Mouse (Mus musculus): Measurements from ENCODE around the gene Myrip. TPM values are rescaled to one million over a fixed set of nuclear protein-coding genes. Genes with fewer than 3 reads are reported as not detected.

Gene Myrip
- polyA plus RNA-seq, 1 experiment from 2014 or later, result 2.2 TPM

DNA sequence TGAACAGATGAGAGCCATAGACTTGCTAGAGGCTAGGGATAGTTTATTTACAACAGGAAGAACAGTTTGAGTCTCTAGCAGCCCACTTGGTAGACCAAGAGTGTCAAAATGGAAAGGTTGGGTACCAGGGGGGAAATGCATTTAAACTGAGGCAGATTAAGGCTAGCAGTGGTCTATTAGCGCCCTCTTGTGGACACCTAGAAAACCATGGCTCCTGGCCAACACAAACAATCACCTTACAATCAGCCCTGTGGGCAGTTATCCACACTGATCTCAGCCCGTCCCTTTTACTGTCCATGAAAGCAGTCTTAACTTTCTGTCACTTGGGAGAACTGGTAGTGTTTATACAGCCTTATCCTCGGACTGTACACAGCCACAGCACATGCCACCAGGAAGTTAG, 195.4 kb downstream of the Myrip start:
- DNase-seq (ENCODE audit: low spot score) (peak; percentile 84), ATAC-seq (replicated peaks; ENCODE audit: low FRiP score, low TSS enrichment, low read depth) (peak; percentile 26; the same call in 1 of the 2 replicates)
- no peak overlapping the region for H3K27ac ChIP-seq (ENCODE audit: low read depth)
- H3K4me3 ChIP-seq (ENCODE audit: low read depth, low read length), result no peak overlapping the region
- no peak overlapping the region for H3K9ac ChIP-seq (ENCODE audit: low read length)
- H3K36me3 ChIP-seq (ENCODE audit: control insufficient read depth, insufficient read depth, low read length), result peaks cover 28% of the 10 kb centered on the region
- H3K4me2 ChIP-seq (ENCODE audit: low read length), result no peak overlapping the region
- H3K4me1 ChIP-seq (replicated peaks; ENCODE audit: control insufficient read depth, insufficient read depth, low read length), result peaks cover 12% of the 10 kb centered on the region
- no peaks in the 10 kb centered on the region for H3K9me3 ChIP-seq (ENCODE audit: control insufficient read depth, low read length)
- WGBS, result 8% methylated on average over 3 of the region's 3 CpGs
- no peaks in the 10 kb centered on the region for H3K27me3 ChIP-seq (replicated peaks; ENCODE audit: control insufficient read depth, insufficient read depth, low read length)

- 85% methylated on average over 5 of the region's 5 CpGs for WGBS
- Histone ChIP-seq H3K4me3 (ENCODE audit: low read depth, low read length) (no peak overlapping the region), H3K4me2 (ENCODE audit: low read length) (no peak overlapping the region), H3K9me3 (ENCODE audit: control insufficient read depth, low read length) (no peaks in the 10 kb centered on the region), H3K4me1 (replicated peaks; ENCODE audit: control insufficient read depth, insufficient read depth, low read length) (peaks cover 10% of the 10 kb centered on the region), H3K27ac (ENCODE audit: low read depth) (no peak overlapping the region), H3K27me3 (replicated peaks; ENCODE audit: control insufficient read depth, insufficient read depth, low read length) (no peaks in the 10 kb centered on the region), H3K36me3 (ENCODE audit: control insufficient read depth, insufficient read depth, low read length) (peaks cover 28% of the 10 kb centered on the region), H3K9ac (ENCODE audit: low read length) (no peak overlapping the region)
- DNase-seq (ENCODE audit: low spot score) (no peak), ATAC-seq (replicated peaks; ENCODE audit: low FRiP score, low TSS enrichment, low read depth) (no peak)
Observed at GRCm38 (mm10) chr9:120497983-120498382, 196.7 kb downstream of the Myrip start.

DNA sequence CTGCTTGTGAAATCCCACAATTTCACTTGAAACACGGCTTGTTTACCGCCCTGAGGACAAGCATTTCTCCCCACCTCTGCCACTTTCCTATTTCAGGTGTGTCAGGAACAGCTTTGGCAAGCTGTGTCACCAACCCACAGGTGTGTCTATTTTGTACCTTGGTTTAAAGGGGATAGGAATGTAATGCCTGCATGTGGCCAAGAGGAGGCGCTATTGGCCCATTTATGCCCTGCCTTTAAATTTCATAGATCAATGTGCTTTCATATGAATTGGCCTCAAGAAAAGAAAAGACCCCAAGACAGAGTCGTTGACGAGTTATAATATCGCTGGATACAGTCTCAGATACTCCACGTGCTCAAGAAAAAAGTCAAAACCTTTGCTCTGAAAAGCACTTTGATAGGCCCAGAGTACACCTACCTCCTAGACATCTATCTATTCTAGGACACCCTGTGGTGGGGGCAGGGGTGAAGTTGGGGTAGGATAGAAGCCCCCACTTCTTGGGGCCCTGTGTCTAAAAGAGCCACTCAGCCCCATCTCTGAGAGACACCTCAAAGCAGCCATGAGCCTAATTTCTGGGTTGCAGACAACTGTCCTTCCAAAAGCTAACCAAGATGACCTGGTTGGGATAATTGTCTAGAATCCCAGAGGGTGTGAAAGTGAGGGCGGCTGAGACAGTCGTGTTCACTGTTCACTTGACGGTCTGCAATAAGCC, 200.0 kb downstream of the Myrip start:
- ATAC-seq (replicated peaks; ENCODE audit: low FRiP score, low TSS enrichment, low read depth), result no peak

DNA sequence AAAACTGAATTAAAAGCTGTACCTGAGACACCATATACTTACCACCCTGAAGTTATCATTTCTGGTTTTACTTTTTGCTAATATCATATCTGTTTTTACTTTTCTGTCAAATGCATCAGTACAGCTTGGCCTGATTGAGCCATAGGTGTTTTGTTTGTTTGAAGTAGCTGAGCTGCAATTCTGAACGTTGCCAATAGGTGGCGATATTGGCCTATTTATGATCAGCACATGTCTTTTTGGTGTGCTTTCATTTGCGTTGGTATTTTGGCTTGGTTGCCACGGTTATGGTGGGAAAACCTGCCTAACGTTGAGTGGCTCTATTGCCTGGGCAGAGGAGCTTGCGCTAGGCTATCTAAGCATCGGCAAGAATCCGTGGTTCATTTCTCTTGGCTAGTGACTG, 200.7 kb downstream of the Myrip start:
- Histone ChIP-seq H3K9me3 (ENCODE audit: control insufficient read depth, low read length) (peaks cover 6% of the 10 kb centered on the region; the same call in 1 of the 2 replicates), H3K9ac (ENCODE audit: low read length) (no peak overlapping the region), H3K27me3 (replicated peaks; ENCODE audit: control insufficient read depth, insufficient read depth, low read length) (no peaks in the 10 kb centered on the region), H3K27ac (ENCODE audit: low read depth) (no peak overlapping the region), H3K4me3 (ENCODE audit: low read depth, low read length) (no peak overlapping the region), H3K4me2 (ENCODE audit: low read length) (no peak overlapping the region), H3K36me3 (ENCODE audit: control insufficient read depth, insufficient read depth, low read length) (no peaks in the 10 kb centered on the region), H3K4me1 (replicated peaks; ENCODE audit: control insufficient read depth, insufficient read depth, low read length) (no peaks in the 10 kb centered on the region)
- 11% methylated on average over 8 of the region's 8 CpGs for WGBS
- peak; percentile 94 for DNase-seq (ENCODE audit: low spot score)
- ATAC-seq (replicated peaks; ENCODE audit: low FRiP score, low TSS enrichment, low read depth), result 0 out of 2 replicates have a peak, but pooled peaks have one; percentile 42

More for the DNA sequence above, 200.0 kb downstream of the Myrip start:
- DNase-seq (ENCODE audit: low spot score), result no peak
- H3K36me3 ChIP-seq (ENCODE audit: control insufficient read depth, insufficient read depth, low read length), result peaks cover 2% of the 10 kb centered on the region
- H3K27ac ChIP-seq (ENCODE audit: low read depth), result no peak overlapping the region
- H3K9ac ChIP-seq (ENCODE audit: low read length), result no peak overlapping the region
- WGBS, result 35% methylated on average over 10 of the region's 10 CpGs
- H3K4me3 ChIP-seq (ENCODE audit: low read depth, low read length), result no peak overlapping the region
- no peak overlapping the region for H3K4me2 ChIP-seq (ENCODE audit: low read length)
- H3K9me3 ChIP-seq (ENCODE audit: control insufficient read depth, low read length), result peaks cover under 1% of the 10 kb centered on the region; the same call in 1 of the 2 replicates
- no peaks in the 10 kb centered on the region for H3K4me1 ChIP-seq (replicated peaks; ENCODE audit: control insufficient read depth, insufficient read depth, low read length)
- no peaks in the 10 kb centered on the region for H3K27me3 ChIP-seq (replicated peaks; ENCODE audit: control insufficient read depth, insufficient read depth, low read length)

DNA sequence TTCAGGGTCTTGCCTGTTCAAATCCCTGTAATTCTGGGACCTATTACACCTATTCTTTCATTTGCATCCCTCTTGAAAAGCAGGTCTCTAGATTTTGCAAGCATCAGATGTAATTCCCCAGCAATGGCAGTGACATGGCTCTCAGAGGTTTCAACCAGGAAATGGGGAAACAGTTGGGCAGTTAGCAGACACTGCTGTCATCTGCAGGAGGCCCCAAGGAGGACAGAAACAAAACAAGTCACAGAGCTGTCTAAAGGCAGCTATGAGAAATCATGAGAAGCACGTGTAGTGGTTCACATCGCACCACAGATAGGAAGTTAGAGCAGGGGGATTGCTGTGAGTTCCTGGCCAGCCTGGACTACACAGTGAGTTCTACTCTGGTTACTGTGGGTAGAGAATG, 203.1 kb downstream of the Myrip start:
- H3K9ac ChIP-seq (ENCODE audit: low read length), result no peak overlapping the region
- H3K4me2 ChIP-seq (ENCODE audit: low read length), result no peak overlapping the region
- no peaks in the 10 kb centered on the region for H3K36me3 ChIP-seq (ENCODE audit: control insufficient read depth, insufficient read depth, low read length)
- WGBS, result 74% methylated on average over 2 of the region's 2 CpGs
- H3K4me3 ChIP-seq (ENCODE audit: low read depth, low read length), result no peak overlapping the region
- H3K27me3 ChIP-seq (replicated peaks; ENCODE audit: control insufficient read depth, insufficient read depth, low read length), result no peaks in the 10 kb centered on the region
- H3K27ac ChIP-seq (ENCODE audit: low read depth), result no peak overlapping the region
- no peak for DNase-seq (ENCODE audit: low spot score)
- H3K9me3 ChIP-seq (ENCODE audit: control insufficient read depth, low read length), result peaks cover 6% of the 10 kb centered on the region; the same call in 1 of the 2 replicates
- ATAC-seq (replicated peaks; ENCODE audit: low FRiP score, low TSS enrichment, low read depth), result no peak
- H3K4me1 ChIP-seq (replicated peaks; ENCODE audit: control insufficient read depth, insufficient read depth, low read length), result no peaks in the 10 kb centered on the region

- 82% methylated on average over 3 of the region's 3 CpGs for WGBS
- H3K27ac ChIP-seq (ENCODE audit: low read depth), result no peak overlapping the region
- no peak overlapping the region for H3K4me2 ChIP-seq (ENCODE audit: low read length)
- H3K4me1 ChIP-seq (replicated peaks; ENCODE audit: control insufficient read depth, insufficient read depth, low read length), result no peaks in the 10 kb centered on the region
- no peak overlapping the region for H3K4me3 ChIP-seq (ENCODE audit: low read depth, low read length)
- no peaks in the 10 kb centered on the region for H3K27me3 ChIP-seq (replicated peaks; ENCODE audit: control insufficient read depth, insufficient read depth, low read length)
- H3K36me3 ChIP-seq (ENCODE audit: control insufficient read depth, insufficient read depth, low read length), result no peaks in the 10 kb centered on the region
- H3K9ac ChIP-seq (ENCODE audit: low read length), result no peak overlapping the region
- ATAC-seq (replicated peaks; ENCODE audit: low FRiP score, low TSS enrichment, low read depth), result no peak
- peaks cover 2% of the 10 kb centered on the region; the same call in 1 of the 2 replicates for H3K9me3 ChIP-seq (ENCODE audit: control insufficient read depth, low read length)
- no peak for DNase-seq (ENCODE audit: low spot score)
Observed at GRCm38 (mm10) chr9:120511781-120512180, 210.5 kb downstream of the Myrip start.

DNA sequence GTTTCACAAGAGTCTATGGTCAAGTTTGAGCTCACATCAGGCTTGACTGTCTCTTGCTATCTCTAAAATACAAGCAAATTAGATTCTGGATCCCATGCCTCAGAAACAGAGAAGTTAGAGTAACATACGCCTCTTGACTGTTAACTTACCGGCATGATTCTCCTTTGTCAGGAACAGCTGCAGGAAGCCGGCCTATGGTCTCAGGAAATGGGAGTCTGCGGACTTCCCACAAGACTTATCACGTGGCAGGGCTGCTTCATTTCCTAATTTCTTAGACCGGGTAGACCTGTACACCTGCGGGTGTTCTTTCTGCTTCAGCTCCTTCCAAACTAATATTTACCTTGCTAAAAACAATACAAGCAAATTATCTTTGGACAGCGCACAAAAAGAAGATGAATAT, 215.4 kb downstream of the Myrip start:
- Histone ChIP-seq H3K4me2 (ENCODE audit: low read length) (no peak overlapping the region), H3K36me3 (ENCODE audit: control insufficient read depth, insufficient read depth, low read length) (no peaks in the 10 kb centered on the region), H3K27ac (ENCODE audit: low read depth) (no peak overlapping the region), H3K9ac (ENCODE audit: low read length) (no peak overlapping the region), H3K4me1 (replicated peaks; ENCODE audit: control insufficient read depth, insufficient read depth, low read length) (no peaks in the 10 kb centered on the region), H3K27me3 (replicated peaks; ENCODE audit: control insufficient read depth, insufficient read depth, low read length) (no peaks in the 10 kb centered on the region), H3K4me3 (ENCODE audit: low read depth, low read length) (no peak overlapping the region), H3K9me3 (ENCODE audit: control insufficient read depth, low read length) (no peaks in the 10 kb centered on the region)
- no peak for ATAC-seq (replicated peaks; ENCODE audit: low FRiP score, low TSS enrichment, low read depth)
- DNase-seq (ENCODE audit: low spot score), result no peak
- 71% methylated on average over 8 of the region's 8 CpGs for WGBS

GRCm38 (mm10) chr9:120518946-120519345, 217.6 kb downstream of the Myrip start:
- 74% methylated on average over 3 of the region's 3 CpGs for WGBS
- Histone ChIP-seq H3K27me3 (replicated peaks; ENCODE audit: control insufficient read depth, insufficient read depth, low read length) (no peaks in the 10 kb centered on the region), H3K4me1 (replicated peaks; ENCODE audit: control insufficient read depth, insufficient read depth, low read length) (no peaks in the 10 kb centered on the region), H3K36me3 (ENCODE audit: control insufficient read depth, insufficient read depth, low read length) (no peaks in the 10 kb centered on the region), H3K9me3 (ENCODE audit: control insufficient read depth, low read length) (no peaks in the 10 kb centered on the region), H3K4me2 (ENCODE audit: low read length) (no peak overlapping the region), H3K4me3 (ENCODE audit: low read depth, low read length) (no peak overlapping the region), H3K9ac (ENCODE audit: low read length) (no peak overlapping the region), H3K27ac (ENCODE audit: low read depth) (no peak overlapping the region)
- DNase-seq (ENCODE audit: low spot score) (no peak), ATAC-seq (replicated peaks; ENCODE audit: low FRiP score, low TSS enrichment, low read depth) (no peak)
